Mouse (Mus musculus): ENCODE results near the gene Vmn2r46. TPM values are rescaled to one million over a fixed set of nuclear protein-coding genes. Genes with fewer than 3 reads are reported as not detected.
"Not testable (repeated sequence)": the region's sequence is repeated elsewhere in the genome, so short reads cannot be mapped to it uniquely, and the experiment has no call there.

Vmn2r46 gene
- polyA plus RNA-seq (2012): not detected in 2 replicates

- TF ChIP-seq GATA1 (IDR thresholded peaks at IDR 0.05; ENCODE audit: low read length): not testable (repeated sequence)
Measured at GRCm38 (mm10) chr7:9770471-9770870, at the start of gene Vmn2r46. TSS of gene Vmn2r46 (minus strand) at chr7:9770571.

Other genes starting within 250 kb of the Vmn2r46 start
- not detected in 2 replicates for gene Vmn2r47, start 70.8 kb upstream of the Vmn2r46 start, polyA plus RNA-seq (2012)
- gene Vmn2r48, start 183.0 kb upstream of the Vmn2r46 start, polyA plus RNA-seq (2012): not detected in 2 replicates
- gene Vmn2r49, start 221.7 kb upstream of the Vmn2r46 start, polyA plus RNA-seq (2012): not detected in 2 replicates

All from G1E-ER4 (cell line).